Mouse (Mus musculus): ENCODE data around the gene Prr23a2. TPM values are rescaled to one million over a fixed set of nuclear protein-coding genes. Genes with fewer than 3 reads are reported as not detected.
A peak's percentile ranks its signal among the peaks of the same experiment; 100 is the strongest.
"Not testable (repeated sequence)": the region's sequence is repeated elsewhere in the genome, so short reads cannot be mapped to it uniquely, and the experiment has no call there.

Prr23a2 gene
- not detected in 2 replicates for polyA plus RNA-seq (2014; fragmentation: Nextera tagmentation; extraction: Ambion mirVana)

DNA sequence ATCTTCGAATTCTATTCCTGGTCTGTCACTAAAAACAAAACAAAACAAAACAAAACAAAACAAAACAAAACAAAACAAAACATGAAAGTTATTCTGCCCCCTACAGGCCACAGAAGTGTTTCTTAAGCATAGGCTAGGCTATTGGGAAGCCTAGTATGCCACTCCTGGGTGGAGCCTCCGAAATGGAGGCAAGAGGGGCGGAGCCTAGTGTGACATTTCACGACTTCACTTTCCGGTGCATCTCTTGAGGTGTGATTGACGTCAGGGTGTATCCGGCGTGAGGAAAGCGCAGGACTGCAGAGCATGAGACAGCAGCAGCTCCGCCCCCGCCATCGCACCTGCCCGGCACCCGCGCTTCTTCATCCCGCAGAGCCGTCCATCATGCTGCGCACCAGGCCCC lies at the start of gene Prr23a2:
Gene Prr23a2 (plus strand): TSS at position 285 of the 400 bp plus-strand sequence.
- WGBS: 76% methylated on average over 16 of the region's 18 CpGs
- DNase-seq (ENCODE audit: low spot score): no peak

DNA sequence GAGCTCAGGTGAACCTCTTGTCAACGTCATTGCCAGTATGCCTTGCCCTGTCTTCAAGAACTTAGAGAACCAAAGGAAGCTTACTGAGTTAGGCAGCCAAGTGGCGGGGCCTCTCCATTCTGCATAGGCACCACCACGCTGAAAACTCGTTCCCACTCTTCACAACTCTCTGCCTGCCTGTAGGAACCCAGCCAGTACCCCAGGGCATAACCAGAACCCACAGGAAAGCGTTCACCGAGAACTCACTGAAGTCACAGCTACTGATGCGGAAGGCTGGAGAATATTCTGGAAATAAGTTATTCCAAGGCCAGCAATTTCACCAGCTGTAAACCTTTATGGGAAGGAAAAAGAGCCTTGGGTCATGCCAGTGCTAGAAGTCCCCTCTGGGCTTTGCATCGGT lies 48.7 kb upstream of the Prr23a2 start:
- peaks cover 10% of the 10 kb centered on the region; the same call in 1 of the 2 replicates for H3K4me1 ChIP-seq (ENCODE audit: control insufficient read depth, insufficient read depth, low read length)
- H3K36me3 ChIP-seq (ENCODE audit: control insufficient read depth, insufficient read depth, low read length): no peaks in the 10 kb centered on the region
- DNase-seq (ENCODE audit: low spot score): no peak
- H3K9ac ChIP-seq (ENCODE audit: low read depth, low read length): no peak overlapping the region
- no peak overlapping the region for H3K27ac ChIP-seq (replicated peaks; ENCODE audit: low read depth, low read length)
- H3K4me2 ChIP-seq (ENCODE audit: low read depth, low read length): no peak overlapping the region
- 71% methylated on average over 8 of the region's 8 CpGs for WGBS
- H3K27me3 ChIP-seq (replicated peaks; ENCODE audit: control insufficient read depth, insufficient read depth, low read length): no peaks in the 10 kb centered on the region
- no peaks in the 10 kb centered on the region for H3K9me3 ChIP-seq (ENCODE audit: control insufficient read depth, low read length)
- ATAC-seq (ENCODE audit: low read depth): no peak
- no peak overlapping the region for H3K4me3 ChIP-seq (ENCODE audit: low read depth, low read length)

More for the DNA sequence above, at the start of gene Prr23a2:
- Histone ChIP-seq H3K9ac (ENCODE audit: low read depth, low read length) (no peak within 1 kb of the TSS), H3K27me3 (replicated peaks; ENCODE audit: control insufficient read depth, insufficient read depth, low read length) (no peaks in the 10 kb centered on the region), H3K9me3 (ENCODE audit: control insufficient read depth, low read length) (no peaks in the 10 kb centered on the region), H3K4me2 (ENCODE audit: low read depth, low read length) (no peak within 1 kb of the TSS), H3K4me1 (ENCODE audit: control insufficient read depth, insufficient read depth, low read length) (no peaks in the 10 kb centered on the region), H3K36me3 (ENCODE audit: control insufficient read depth, insufficient read depth, low read length) (no peaks in the 10 kb centered on the region), H3K4me3 (ENCODE audit: low read depth, low read length) (no peak within 1 kb of the TSS), H3K27ac (replicated peaks; ENCODE audit: low read depth, low read length) (no peak within 1 kb of the TSS)
- ATAC-seq (ENCODE audit: low read depth): no peak

GRCm38 (mm10) chr9:98809526-98809925 lies 46.8 kb upstream of the Prr23a2 start:
- H3K9me3 ChIP-seq (ENCODE audit: control insufficient read depth, low read length); H3K4me2 ChIP-seq (ENCODE audit: low read depth, low read length); H3K27me3 ChIP-seq (replicated peaks; ENCODE audit: control insufficient read depth, insufficient read depth, low read length); H3K27ac ChIP-seq (replicated peaks; ENCODE audit: low read depth, low read length); H3K9ac ChIP-seq (ENCODE audit: low read depth, low read length); H3K4me3 ChIP-seq (ENCODE audit: low read depth, low read length); H3K4me1 ChIP-seq (ENCODE audit: control insufficient read depth, insufficient read depth, low read length); H3K36me3 ChIP-seq (ENCODE audit: control insufficient read depth, insufficient read depth, low read length); ATAC-seq (ENCODE audit: low read depth): not testable (repeated sequence)
- DNase-seq (ENCODE audit: low spot score): peak; percentile 66
- 46% methylated on average over 2 of the region's 2 CpGs for WGBS

DNA sequence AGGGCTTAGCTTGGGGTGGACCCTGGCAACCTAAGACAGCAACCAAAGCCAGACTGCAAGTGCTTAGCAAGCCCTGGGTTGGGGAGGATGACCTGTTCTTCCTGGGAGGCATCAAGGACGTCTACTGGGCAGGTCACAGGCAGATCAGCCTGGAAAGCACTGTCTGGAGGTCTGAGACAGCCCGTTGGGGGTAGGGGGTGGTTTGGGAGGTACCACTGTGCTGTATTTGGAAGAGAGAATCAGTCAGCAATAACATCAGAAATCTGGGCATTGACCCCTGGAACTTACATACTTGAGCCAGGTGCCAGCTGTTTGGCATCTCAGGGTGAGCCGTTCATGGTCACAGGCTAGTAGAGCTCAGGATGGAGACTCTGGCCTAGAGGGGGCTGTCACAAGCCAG lies 40.2 kb upstream of the Prr23a2 start:
- no peak overlapping the region for H3K9ac ChIP-seq (ENCODE audit: low read depth, low read length)
- H3K27ac ChIP-seq (replicated peaks; ENCODE audit: low read depth, low read length): no peak overlapping the region
- H3K4me1 ChIP-seq (ENCODE audit: control insufficient read depth, insufficient read depth, low read length): no peaks in the 10 kb centered on the region
- no peaks in the 10 kb centered on the region for H3K36me3 ChIP-seq (ENCODE audit: control insufficient read depth, insufficient read depth, low read length)
- ATAC-seq (ENCODE audit: low read depth) (no peak), DNase-seq (ENCODE audit: low spot score) (no peak)
- 66% methylated on average over 3 of the region's 3 CpGs for whole genome bisulfite sequencing
- H3K9me3 ChIP-seq (ENCODE audit: control insufficient read depth, low read length): no peaks in the 10 kb centered on the region
- H3K27me3 ChIP-seq (replicated peaks; ENCODE audit: control insufficient read depth, insufficient read depth, low read length): no peaks in the 10 kb centered on the region
- H3K4me2 ChIP-seq (ENCODE audit: low read depth, low read length): no peak overlapping the region
- H3K4me3 ChIP-seq (ENCODE audit: low read depth, low read length): no peak overlapping the region

DNA sequence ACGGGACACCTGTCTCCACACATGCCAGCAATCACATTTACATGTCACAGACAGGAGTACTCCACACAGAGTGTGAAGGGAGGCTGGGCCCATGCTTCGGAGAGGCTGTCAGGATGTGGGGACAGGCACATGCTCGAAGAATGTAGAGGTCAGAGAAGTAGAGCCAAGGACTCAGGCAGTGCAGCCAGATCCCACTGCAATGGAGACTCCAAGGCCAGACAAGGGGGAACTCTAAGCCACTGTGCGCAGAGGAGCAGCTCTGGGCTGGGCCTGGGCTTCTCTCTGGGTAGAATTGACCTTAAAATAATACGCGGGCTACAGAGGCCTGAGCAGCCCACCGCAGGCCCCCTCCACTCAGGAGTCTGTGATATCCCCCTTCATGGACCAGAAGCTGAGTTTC lies 38.7 kb upstream of the Prr23a2 start:
- no peak for ATAC-seq (ENCODE audit: low read depth)
- 87% methylated on average over 7 of the region's 7 CpGs for WGBS
- H3K4me2 ChIP-seq (ENCODE audit: low read depth, low read length): no peak overlapping the region

DNA sequence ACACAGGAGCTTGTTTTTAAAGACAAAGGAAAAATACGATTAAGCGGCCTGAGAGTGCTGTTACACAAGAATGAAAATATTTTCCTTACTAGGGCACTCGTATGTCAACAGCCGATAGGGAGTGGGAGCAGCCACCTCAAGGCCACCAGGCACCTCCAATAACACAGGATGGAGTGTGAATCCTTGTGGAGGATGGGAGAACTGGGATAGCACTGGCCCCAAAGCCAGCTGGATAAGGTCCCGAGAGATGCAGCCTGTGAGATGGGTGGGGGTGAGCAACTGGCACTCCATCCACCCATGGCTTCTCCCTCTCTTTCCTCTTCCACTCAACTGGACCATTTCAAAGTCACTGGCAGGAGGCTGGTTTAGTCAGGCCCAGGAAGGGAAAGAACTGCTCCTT lies 37.3 kb upstream of the Prr23a2 start:
- DNase-seq (ENCODE audit: low spot score): no peak
- Histone ChIP-seq H3K9ac (ENCODE audit: low read depth, low read length) (no peak overlapping the region), H3K36me3 (ENCODE audit: control insufficient read depth, insufficient read depth, low read length) (no peaks in the 10 kb centered on the region), H3K27ac (replicated peaks; ENCODE audit: low read depth, low read length) (no peak overlapping the region), H3K4me1 (ENCODE audit: control insufficient read depth, insufficient read depth, low read length) (no peaks in the 10 kb centered on the region), H3K27me3 (replicated peaks; ENCODE audit: control insufficient read depth, insufficient read depth, low read length) (no peaks in the 10 kb centered on the region), H3K9me3 (ENCODE audit: control insufficient read depth, low read length) (peaks cover 9% of the 10 kb centered on the region; the same call in 1 of the 2 replicates), H3K4me3 (ENCODE audit: low read depth, low read length) (no peak overlapping the region), H3K4me2 (ENCODE audit: low read depth, low read length) (no peak overlapping the region)
- 75% methylated on average over 5 of the region's 5 CpGs for WGBS
- no peak for ATAC-seq (ENCODE audit: low read depth)

More for the DNA sequence above, 38.7 kb upstream of the Prr23a2 start:
- Histone ChIP-seq H3K4me3 (ENCODE audit: low read depth, low read length) (no peak overlapping the region), H3K36me3 (ENCODE audit: control insufficient read depth, insufficient read depth, low read length) (no peaks in the 10 kb centered on the region), H3K4me1 (ENCODE audit: control insufficient read depth, insufficient read depth, low read length) (no peaks in the 10 kb centered on the region), H3K27me3 (replicated peaks; ENCODE audit: control insufficient read depth, insufficient read depth, low read length) (no peaks in the 10 kb centered on the region), H3K9ac (ENCODE audit: low read depth, low read length) (no peak overlapping the region), H3K27ac (replicated peaks; ENCODE audit: low read depth, low read length) (no peak overlapping the region), H3K9me3 (ENCODE audit: control insufficient read depth, low read length) (no peaks in the 10 kb centered on the region)
- DNase-seq (ENCODE audit: low spot score): no peak

DNA sequence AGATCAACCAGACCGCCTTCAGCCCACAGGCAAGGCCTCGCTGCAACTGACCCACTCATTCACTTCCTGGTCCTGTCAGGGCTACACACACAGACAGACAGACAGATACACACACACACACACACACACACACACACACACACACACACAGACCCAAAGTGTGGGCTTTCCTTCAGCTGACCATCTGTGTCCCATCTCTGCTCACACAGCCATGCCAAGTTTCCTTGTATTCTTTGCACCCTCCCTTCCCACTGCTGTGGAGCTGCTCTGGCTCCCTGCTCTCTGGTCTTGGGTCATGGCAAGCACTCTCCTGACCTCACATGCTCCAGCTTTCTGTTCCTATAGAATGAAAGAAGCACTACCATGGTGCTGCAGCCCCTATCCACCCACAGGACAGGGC lies 36.8 kb upstream of the Prr23a2 start:
- WGBS: 82% methylated on average over 2 of the region's 2 CpGs
- Histone ChIP-seq H3K27me3 (replicated peaks; ENCODE audit: control insufficient read depth, insufficient read depth, low read length) (no peaks in the 10 kb centered on the region), H3K27ac (replicated peaks; ENCODE audit: low read depth, low read length) (no peak overlapping the region), H3K4me1 (ENCODE audit: control insufficient read depth, insufficient read depth, low read length) (no peaks in the 10 kb centered on the region), H3K36me3 (ENCODE audit: control insufficient read depth, insufficient read depth, low read length) (no peaks in the 10 kb centered on the region), H3K4me3 (ENCODE audit: low read depth, low read length) (no peak overlapping the region), H3K9me3 (ENCODE audit: control insufficient read depth, low read length) (peaks cover 11% of the 10 kb centered on the region; the same call in 1 of the 2 replicates), H3K9ac (ENCODE audit: low read depth, low read length) (no peak overlapping the region), H3K4me2 (ENCODE audit: low read depth, low read length) (no peak overlapping the region)
- no peak for DNase-seq (ENCODE audit: low spot score)
- ATAC-seq (ENCODE audit: low read depth): no peak

GRCm38 (mm10) chr9:98820461-98820860 lies 35.8 kb upstream of the Prr23a2 start:
- WGBS: 86% methylated on average over 4 of the region's 4 CpGs
- DNase-seq (ENCODE audit: low spot score): no peak

GRCm38 (mm10) chr9:98821067-98821466 lies 35.2 kb upstream of the Prr23a2 start:
- Histone ChIP-seq H3K4me3 (ENCODE audit: low read depth, low read length) (no peak overlapping the region), H3K9me3 (ENCODE audit: control insufficient read depth, low read length) (peaks cover 11% of the 10 kb centered on the region; the same call in 1 of the 2 replicates), H3K4me2 (ENCODE audit: low read depth, low read length) (no peak overlapping the region), H3K36me3 (ENCODE audit: control insufficient read depth, insufficient read depth, low read length) (no peaks in the 10 kb centered on the region), H3K27me3 (replicated peaks; ENCODE audit: control insufficient read depth, insufficient read depth, low read length) (no peaks in the 10 kb centered on the region), H3K4me1 (ENCODE audit: control insufficient read depth, insufficient read depth, low read length) (no peaks in the 10 kb centered on the region), H3K27ac (replicated peaks; ENCODE audit: low read depth, low read length) (no peak overlapping the region), H3K9ac (ENCODE audit: low read depth, low read length) (no peak overlapping the region)
- ATAC-seq (ENCODE audit: low read depth) (no peak), DNase-seq (ENCODE audit: low spot score) (no peak)

More at GRCm38 (mm10) chr9:98820461-98820860, 35.8 kb upstream of the Prr23a2 start:
- no peak overlapping the region for H3K4me3 ChIP-seq (ENCODE audit: low read depth, low read length)
- no peaks in the 10 kb centered on the region for H3K27me3 ChIP-seq (replicated peaks; ENCODE audit: control insufficient read depth, insufficient read depth, low read length)
- no peak for ATAC-seq (ENCODE audit: low read depth)
- H3K9ac ChIP-seq (ENCODE audit: low read depth, low read length): no peak overlapping the region
- H3K27ac ChIP-seq (replicated peaks; ENCODE audit: low read depth, low read length): no peak overlapping the region
- no peaks in the 10 kb centered on the region for H3K4me1 ChIP-seq (ENCODE audit: control insufficient read depth, insufficient read depth, low read length)
- no peaks in the 10 kb centered on the region for H3K36me3 ChIP-seq (ENCODE audit: control insufficient read depth, insufficient read depth, low read length)
- peaks cover 11% of the 10 kb centered on the region; the same call in 1 of the 2 replicates for H3K9me3 ChIP-seq (ENCODE audit: control insufficient read depth, low read length)
- no peak overlapping the region for H3K4me2 ChIP-seq (ENCODE audit: low read depth, low read length)
